Mouse (Mus musculus) stomach, postnatal 0 days (tissue): ENCODE measurements around the gene Slc39a1.

Experiments
- CTCF ChIP-seq: IDR thresholded peaks from 2 replicates; pipeline ENCODE4 v1.5.1; 2016; ENCODE audit warnings: antibody characterized with exemption, low read depth, mild to moderate bottlenecking, moderate library complexity
- EP300 ChIP-seq: optimal IDR thresholded peaks from 2 replicates; pipeline ENCODE3; 2016; ENCODE audit warnings: antibody characterized with exemption

DNA sequence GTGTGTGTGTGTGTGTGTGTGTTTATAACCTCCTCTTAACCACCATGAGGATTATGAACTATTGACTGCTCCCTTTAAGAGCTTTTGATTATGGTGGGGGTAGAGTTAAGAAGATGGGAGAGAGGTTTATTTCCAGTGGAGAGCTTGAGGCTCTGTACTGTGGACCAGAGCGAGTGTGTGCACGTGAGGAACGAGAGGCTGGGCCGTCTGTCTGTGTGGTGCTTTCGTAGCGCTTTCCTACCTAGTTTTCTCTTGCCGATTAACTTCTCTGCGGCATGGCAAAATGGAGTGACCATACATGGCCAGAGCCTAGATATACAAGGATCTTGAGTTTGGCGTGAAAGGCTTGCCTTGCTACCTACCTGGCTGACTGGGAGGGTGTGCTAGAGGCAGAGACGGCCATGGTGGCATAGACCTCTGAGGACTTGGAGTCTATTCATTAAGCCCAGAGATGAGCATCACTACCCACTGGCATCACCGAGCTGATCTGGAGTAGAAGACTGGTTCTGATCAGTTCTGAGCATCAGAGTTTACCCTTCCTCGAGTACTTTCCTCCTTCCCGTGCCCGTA is 7.9 kb downstream of the Slc39a1 start:
- no peak for TF ChIP-seq CTCF
- no peak for TF ChIP-seq EP300
